Mouse (Mus musculus) brown adipose tissue, adult 24 weeks (tissue): ENCODE results near the gene Ndufa6. TPM values are rescaled to one million over a fixed set of nuclear protein-coding genes. Genes with fewer than 3 reads are reported as not detected.

Experiments used
- H3K27ac ChIP-seq: fragments of 200-500 bp; replicated peaks from 2 replicates; pipeline ENCODE4 v1.5.1; 2012; ENCODE audit warnings: low read depth, mild to moderate bottlenecking, low read length
- H3K4me1 ChIP-seq: fragments of 200-500 bp; 2 replicates; pipeline ENCODE4 v1.6.1; 2012; ENCODE audit warnings: low read length, mixed read lengths; ENCODE audit not compliant: control insufficient read depth, insufficient read depth, insufficient read length
- H3K4me3 ChIP-seq: fragments of 200-500 bp; 2 replicates; pipeline ENCODE4 v1.5.1; 2012; ENCODE audit warnings: low read depth, mild to moderate bottlenecking, low read length, moderate library complexity; ENCODE audit not compliant: insufficient read depth
- polyA plus RNA-seq: library from polyadenylated mRNA; stranded (reverse); fragments of >200 nt; gene quantifications from 2 replicates; pipeline ENCODE4 v1.2.4, GENCODE M21; 2012; ENCODE audit not compliant: missing spikeins, insufficient read depth, insufficient read length

The Ndufa6 gene
- polyA plus RNA-seq, 1 experiment, result 2,100 TPM

DNA sequence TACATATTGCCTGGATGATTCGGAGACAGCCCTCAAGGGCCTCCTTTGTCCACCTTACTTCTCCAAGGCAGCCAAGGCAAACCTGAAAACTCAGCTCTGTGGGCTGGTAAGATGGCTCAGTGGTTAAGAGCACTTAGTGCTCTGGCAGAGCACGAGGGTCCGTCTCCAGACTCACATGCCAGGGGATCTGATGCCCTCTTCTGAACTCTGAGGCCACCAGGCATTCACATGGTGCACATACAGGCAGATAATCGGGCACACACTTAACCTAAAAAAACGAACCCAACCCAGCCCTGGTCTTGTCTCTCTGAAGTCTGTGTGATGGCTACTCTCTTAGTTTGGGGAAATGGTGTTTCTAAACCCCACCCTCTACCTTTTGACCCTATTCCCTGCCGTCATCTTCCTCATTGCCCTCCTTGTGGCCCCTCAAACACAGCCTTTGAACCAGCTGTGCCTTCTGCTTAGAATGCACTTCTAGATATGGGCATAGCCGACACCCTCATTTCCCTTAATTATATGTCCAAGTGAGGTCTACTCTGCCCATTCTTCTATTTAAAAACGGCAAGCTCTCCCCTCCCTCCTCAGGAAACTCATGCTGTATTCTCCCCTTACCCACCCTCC is 14.4 kb downstream of the Ndufa6 start:
- H3K4me1 ChIP-seq, result peaks cover 5% of the 10 kb centered on the region
- H3K27ac ChIP-seq, result no peak overlapping the region
- H3K4me3 ChIP-seq, result no peak overlapping the region

GRCm38 (mm10) chr15:82339150-82339549 is 15.0 kb downstream of the Ndufa6 start:
- H3K4me1 ChIP-seq, result peaks cover 5% of the 10 kb centered on the region
- no peak overlapping the region for H3K27ac ChIP-seq
- H3K4me3 ChIP-seq, result peak overlapping the region; percentile 93

DNA sequence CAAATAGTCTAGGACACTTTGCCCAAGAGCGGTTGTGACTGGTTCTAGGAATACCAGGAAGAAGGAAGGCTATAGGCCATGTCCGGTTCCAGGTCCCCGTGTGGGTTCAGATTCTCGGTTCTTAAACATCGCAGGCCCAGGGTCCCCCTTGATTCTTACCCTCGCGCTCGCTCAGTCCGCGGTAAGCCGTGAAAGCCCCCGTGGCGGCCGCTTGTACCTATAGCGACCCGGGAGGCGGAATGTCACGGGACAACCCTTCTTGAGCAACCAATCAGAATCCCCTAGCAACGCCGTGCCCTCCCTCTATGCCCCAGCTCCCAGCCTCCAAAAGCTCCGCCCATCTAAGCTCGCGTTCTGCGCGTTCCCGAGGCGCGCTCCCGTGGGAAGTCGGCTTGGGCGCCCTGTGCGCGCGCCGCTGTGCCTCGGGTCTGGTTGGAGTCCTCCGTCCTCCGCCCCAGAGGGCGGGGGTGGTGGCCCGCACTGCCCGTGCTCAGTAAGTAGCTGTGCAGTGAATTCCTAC is 15.5 kb downstream of the Ndufa6 start, which contains the start of the genes Naga, Pheta2 and Smdt1:
Gene Naga (minus strand): TSS at position 333 of the 520 bp plus-strand sequence.
Gene Pheta2 (plus strand): TSS at position 350 of the 520 bp plus-strand sequence.
Gene Smdt1 (plus strand): TSS at position 367 of the 520 bp plus-strand sequence.
- peaks cover 5% of the 10 kb centered on the region for H3K4me1 ChIP-seq
- peak within 1 kb of the TSS; percentile 60 for H3K27ac ChIP-seq
- peak within 1 kb of the TSS; percentile 93 for H3K4me3 ChIP-seq

DNA sequence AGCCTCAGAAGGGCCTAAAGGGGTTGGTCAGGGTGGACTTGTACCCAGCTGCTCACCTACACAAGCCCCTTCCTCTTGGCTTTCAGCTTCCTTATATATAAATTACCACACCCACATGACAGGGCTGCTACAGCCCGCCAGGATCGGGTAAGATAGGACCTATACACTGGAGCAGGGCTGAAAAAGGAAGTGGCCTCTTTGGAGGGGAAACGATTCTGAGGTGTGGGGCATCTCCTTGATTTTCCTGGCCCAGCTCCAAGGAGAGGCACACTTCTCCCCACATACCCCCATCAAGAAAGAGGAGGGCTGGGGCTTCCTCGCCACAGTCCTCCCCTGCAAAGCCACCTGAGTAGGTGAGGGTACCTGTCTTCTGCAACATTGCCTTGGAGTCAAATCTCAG is 16.2 kb downstream of the Ndufa6 start:
- H3K4me3 ChIP-seq, result peak overlapping the region; percentile 93
- H3K4me1 ChIP-seq, result peaks cover 5% of the 10 kb centered on the region
- H3K27ac ChIP-seq, result peak overlapping the region; percentile 60; the same call in 1 of the 2 replicates

DNA sequence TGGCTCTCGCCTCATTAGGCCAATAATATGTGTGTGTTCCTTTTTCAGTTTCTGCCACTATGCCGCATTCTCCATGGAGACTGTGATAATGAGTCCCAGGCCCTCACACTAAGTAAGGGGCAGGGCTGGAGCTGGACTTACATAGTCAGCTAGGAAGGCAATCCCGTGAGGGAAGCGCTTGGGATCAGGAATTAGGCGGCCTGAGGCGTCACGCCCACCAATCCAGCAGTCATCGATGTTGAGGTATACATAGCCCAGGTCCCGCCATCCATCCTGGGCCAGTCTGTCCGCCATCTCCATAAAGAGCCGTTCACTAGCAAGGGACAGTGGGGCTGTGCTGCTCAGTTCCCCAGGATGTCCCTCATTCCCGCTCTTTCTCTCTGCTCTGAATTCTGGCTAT is 17.5 kb downstream of the Ndufa6 start:
- Histone ChIP-seq H3K4me1 (peaks cover 5% of the 10 kb centered on the region), H3K4me3 (no peak overlapping the region), H3K27ac (no peak overlapping the region)

DNA sequence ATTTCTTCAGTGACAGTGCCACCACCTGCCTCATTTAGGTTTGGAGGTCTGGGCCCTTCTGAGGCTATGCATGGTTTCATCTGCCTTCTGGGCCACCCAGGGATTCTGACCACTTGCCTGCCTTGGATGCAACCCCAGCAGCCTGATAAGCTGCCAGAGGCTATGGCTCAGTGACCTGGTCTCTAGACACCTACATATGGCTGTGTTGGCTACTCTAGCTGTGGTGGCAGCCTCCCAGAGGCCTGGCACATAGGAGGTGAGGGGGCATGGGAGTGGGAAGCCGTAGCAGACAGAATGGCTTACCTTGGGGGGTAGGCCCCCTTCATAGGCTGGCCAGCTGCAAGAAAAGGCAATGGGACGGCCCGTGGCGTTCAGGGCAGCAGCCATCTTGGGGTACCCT is 18.9 kb downstream of the Ndufa6 start:
- Histone ChIP-seq H3K27ac (no peak overlapping the region), H3K4me3 (no peak overlapping the region), H3K4me1 (peaks cover 5% of the 10 kb centered on the region)

DNA sequence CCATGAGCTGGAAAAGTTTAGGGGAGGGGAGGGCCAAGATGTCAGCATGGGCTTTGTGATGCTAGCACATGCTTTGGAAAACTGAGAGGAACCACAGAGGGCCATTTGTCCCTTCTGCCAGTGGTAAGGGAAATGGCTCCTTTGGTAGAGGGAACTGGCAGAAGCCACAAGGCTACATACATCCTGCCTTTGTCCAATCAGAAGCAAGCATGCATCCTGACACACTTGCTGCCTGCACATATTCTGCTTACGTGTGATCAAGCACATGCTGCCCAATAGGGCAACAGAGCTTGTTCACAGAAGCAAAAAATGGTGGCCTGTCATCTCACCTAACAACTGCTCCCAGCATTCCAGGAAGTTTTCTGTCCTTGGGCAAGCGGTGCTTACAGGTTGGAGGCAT is 28.7 kb downstream of the Ndufa6 start:
- H3K27ac ChIP-seq, result no peak overlapping the region
- no peaks in the 10 kb centered on the region for H3K4me1 ChIP-seq
- H3K4me3 ChIP-seq, result no peak overlapping the region

DNA sequence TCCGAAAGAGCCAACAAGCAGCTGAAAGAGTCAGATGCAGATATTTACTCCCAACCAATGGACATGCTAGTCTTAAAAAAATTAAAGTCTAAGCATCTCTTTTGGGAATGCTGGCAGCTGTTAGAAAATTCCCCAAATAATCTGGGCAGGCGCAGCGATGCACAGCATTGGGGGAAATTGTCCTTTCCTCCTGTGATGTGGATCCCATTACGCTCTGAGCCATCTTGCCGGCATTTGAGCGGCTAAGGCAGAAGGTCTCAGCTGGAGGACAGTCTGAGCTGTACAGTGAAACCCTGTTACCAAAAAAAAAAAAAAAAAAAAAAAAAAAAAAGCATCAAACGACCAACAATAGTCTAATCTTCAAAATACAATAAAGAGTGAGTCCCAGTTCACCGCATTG is 31.9 kb downstream of the Ndufa6 start:
- no peaks in the 10 kb centered on the region for H3K4me1 ChIP-seq
- H3K4me3 ChIP-seq, result no peak overlapping the region
- no peak overlapping the region for H3K27ac ChIP-seq

GRCm38 (mm10) chr15:82319613-82320012 is 34.5 kb downstream of the Ndufa6 start:
- Histone ChIP-seq H3K4me3 (no peak overlapping the region), H3K27ac (no peak overlapping the region), H3K4me1 (no peaks in the 10 kb centered on the region)

- Histone ChIP-seq H3K4me1 (no peaks in the 10 kb centered on the region), H3K27ac (no peak overlapping the region), H3K4me3 (no peak overlapping the region)
These were observed 36.3 kb downstream of the Ndufa6 start for GRCm38 (mm10) chr15:82317839-82318238.

GRCm38 (mm10) chr15:82308416-82308815 is 45.7 kb downstream of the Ndufa6 start:
- Histone ChIP-seq H3K4me3 (no peak overlapping the region), H3K27ac (no peak overlapping the region)

GRCm38 (mm10) chr15:82307107-82307506 is 47.0 kb downstream of the Ndufa6 start:
- Histone ChIP-seq H3K4me1 (no peaks in the 10 kb centered on the region), H3K27ac (no peak overlapping the region)

More at GRCm38 (mm10) chr15:82308416-82308815, 45.7 kb downstream of the Ndufa6 start:
- H3K4me1 ChIP-seq, result no peaks in the 10 kb centered on the region

More at GRCm38 (mm10) chr15:82307107-82307506, 47.0 kb downstream of the Ndufa6 start:
- H3K4me3 ChIP-seq, result no peak overlapping the region

Other genes with a start within 250 kb of the Ndufa6 start
- gene Ccdc134, start 226.4 kb downstream of the Ndufa6 start, polyA plus RNA-seq, result 3.6 and 4.3 TPM in 2 replicates
- gene Srebf2, start 207.1 kb downstream of the Ndufa6 start, polyA plus RNA-seq, result 24.3 and 25.3 TPM in 2 replicates
- gene Shisa8, start 141.5 kb downstream of the Ndufa6 start, polyA plus RNA-seq, result not detected in 2 replicates
- not detected in 2 replicates for gene Tnfrsf13c, start 130.0 kb downstream of the Ndufa6 start, polyA plus RNA-seq
- not detected in 2 replicates for gene Cenpm, start 109.6 kb downstream of the Ndufa6 start, polyA plus RNA-seq
- gene 1500009C09Rik, start 101.9 kb downstream of the Ndufa6 start, polyA plus RNA-seq, result not detected in 2 replicates
- 0.28 TPM in 1 of 2 replicates, not detected in the other for gene Sept3, start 79.4 kb downstream of the Ndufa6 start, polyA plus RNA-seq
- not detected in 2 replicates for gene Wbp2nl, start 55.4 kb downstream of the Ndufa6 start, polyA plus RNA-seq
- gene Naga, start 15.4 kb downstream of the Ndufa6 start, polyA plus RNA-seq, result 13.1 and 13.8 TPM in 2 replicates
- 0.52 and 1.5 TPM in 2 replicates for gene Pheta2, start 15.4 kb downstream of the Ndufa6 start, polyA plus RNA-seq
- 420 and 432 TPM in 2 replicates for gene Smdt1, start 15.4 kb downstream of the Ndufa6 start, polyA plus RNA-seq
- gene Cyp2d22, start 25.9 kb upstream of the Ndufa6 start, polyA plus RNA-seq, result 29.8 and 37.1 TPM in 2 replicates
- gene Cyp2d11, start 39.7 kb upstream of the Ndufa6 start, polyA plus RNA-seq, result not detected in 2 replicates
- not detected in 2 replicates for gene Cyp2d10, start 52.9 kb upstream of the Ndufa6 start, polyA plus RNA-seq
- gene Cyp2d9, start 79.1 kb upstream of the Ndufa6 start, polyA plus RNA-seq, result 1.3 TPM in 1 of 2 replicates, not detected in the other
- not detected in 2 replicates for gene Cyp2d12, start 200.8 kb upstream of the Ndufa6 start, polyA plus RNA-seq